In the genomic region with DNA sequence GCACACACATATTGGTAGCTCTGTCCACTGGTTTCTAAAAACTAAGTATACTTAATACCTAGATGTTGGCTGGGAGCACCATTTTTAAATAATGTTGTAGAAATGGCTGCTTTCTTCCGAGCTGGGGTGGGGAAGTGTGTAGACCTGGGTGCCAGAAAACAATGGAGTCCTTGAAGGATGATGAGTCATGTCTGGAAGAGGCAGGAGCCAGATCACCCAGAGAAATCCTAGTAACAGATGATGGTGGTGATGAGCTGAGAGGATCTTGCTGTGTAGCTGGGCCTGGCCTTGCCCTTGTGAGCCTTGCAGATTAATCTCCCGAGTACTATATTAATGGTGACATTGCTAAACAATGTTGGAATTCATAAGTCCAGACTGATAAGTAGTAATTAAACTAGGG, we compare ENCODE assay signal across 20 mouse cellular contexts. TPM values are rescaled to one million over a fixed set of nuclear protein-coding genes. Genes with fewer than 3 reads are reported as not detected.
A peak's percentile ranks its signal among the peaks of the same experiment; 100 is the strongest.
DNase-seq lines count a peak whose midpoint lies in the region; ATAC-seq and TF ChIP-seq lines count a peak whose summit lies in the region.
"Had no signal": no experiment of that assay in that cellular context is flagged by ENCODE, and none has a peak within 500 bp of the region (broad histone marks: within the 10 kb centered on the region; RNA-seq: fewer than 3 reads in every experiment).

No protein-coding gene starts in this region.

- no peak overlapping the region for H3K9ac ChIP-seq in intestine, embryonic 14.5 days (ENCODE audit: low read length)
- no peak overlapping the region for H3K9ac ChIP-seq in intestine, embryonic 16.5 days (ENCODE audit: low read depth, low read length)
- H3K9ac ChIP-seq: embryonic facial prominence, embryonic 12.5 days; embryonic facial prominence, embryonic 15.5 days; forebrain, embryonic 15.5 days; heart, embryonic 13.5 days; hindbrain, embryonic 12.5 days; hindbrain, embryonic 15.5 days; intestine, embryonic 15.5 days had no signal

- peaks cover 4% of the 10 kb centered on the region; the same call in 1 of the 2 replicates for H3K4me1 ChIP-seq in intestine, embryonic 14.5 days (replicated peaks; ENCODE audit: control insufficient read depth, insufficient read depth, low read length)
- 0 out of 2 replicates have a peak, but pooled peaks cover 7% of the 10 kb centered on the region for H3K4me1 ChIP-seq in intestine, embryonic 16.5 days (ENCODE audit: control insufficient read depth, insufficient read depth, low read length)
- H3K4me1 ChIP-seq in bone marrow macrophage, adult 2 months (ENCODE audit: control insufficient read depth, insufficient read depth, low read length): peaks cover 25% of the 10 kb centered on the region
- H3K4me1 ChIP-seq in thymus, adult 2 months (replicated peaks; ENCODE audit: control insufficient read depth, insufficient read depth, low read length): peaks cover 28% of the 10 kb centered on the region

- ATAC-seq in intestine, embryonic 14.5 days (replicated peaks; ENCODE audit: low FRiP score, low TSS enrichment, low read depth): no peak
- no peak for ATAC-seq in intestine, embryonic 16.5 days
- no peak for ATAC-seq in CD4-positive, CD25-positive, alpha-beta regulatory T cell, adult 4 months
- ATAC-seq: activated CD4-positive, CD25-positive, alpha-beta regulatory T cell, adult 4 months; forebrain, embryonic 15.5 days; intestine, embryonic 15.5 days had no signal

- no peak overlapping the region for H3K27ac ChIP-seq in intestine, embryonic 14.5 days (ENCODE audit: low read depth)
- H3K27ac ChIP-seq in intestine, embryonic 16.5 days (ENCODE audit: low read length): no peak overlapping the region
- H3K27ac ChIP-seq in bone marrow macrophage, adult 2 months (ENCODE audit: insufficient read depth, low read depth, low read length): peak overlapping the region; percentile 93
- H3K27ac ChIP-seq in thymus, adult 2 months (ENCODE audit: control insufficient read depth, insufficient read depth, low read length): no peak overlapping the region
- H3K27ac ChIP-seq: embryonic facial prominence, embryonic 12.5 days; embryonic facial prominence, embryonic 15.5 days; forebrain, embryonic 15.5 days; heart, adult 2 months; heart, embryonic 10.5 days; heart, embryonic 13.5 days; hindbrain, embryonic 12.5 days; hindbrain, embryonic 15.5 days; intestine, embryonic 15.5 days had no signal

- no peaks in the 10 kb centered on the region for H3K36me3 ChIP-seq in intestine, embryonic 14.5 days (ENCODE audit: control insufficient read depth, insufficient read depth, low read length)
- H3K36me3 ChIP-seq in intestine, embryonic 16.5 days (ENCODE audit: control insufficient read depth, insufficient read depth, low read length): no peaks in the 10 kb centered on the region
- H3K36me3 ChIP-seq in thymus, adult 2 months (ENCODE audit: control insufficient read depth, insufficient read depth, low read length): 0 out of 2 replicates have a peak, but pooled peaks cover 3% of the 10 kb centered on the region
- H3K36me3 ChIP-seq: embryonic facial prominence, embryonic 12.5 days; embryonic facial prominence, embryonic 15.5 days; forebrain, embryonic 15.5 days; heart, embryonic 10.5 days; heart, embryonic 13.5 days; hindbrain, embryonic 12.5 days; hindbrain, embryonic 15.5 days; intestine, embryonic 15.5 days had no signal

- no peak for TF ChIP-seq CTCF in bone marrow macrophage, adult 2 months (IDR thresholded peaks at IDR 0.05; ENCODE audit: low read depth, low read length)
- TF ChIP-seq CTCF in thymus, adult 2 months (IDR thresholded peaks at IDR 0.05; ENCODE audit: borderline replicate concordance, control insufficient read depth, extremely low read depth, insufficient read depth, low read length, poor library complexity): no peak

- TF ChIP-seq POLR2A in bone marrow macrophage, adult 2 months (IDR thresholded peaks at IDR 0.05; ENCODE audit: borderline replicate concordance, low read depth, low read length): no peak
- TF ChIP-seq POLR2A in thymus, adult 2 months (IDR thresholded peaks at IDR 0.05; ENCODE audit: control insufficient read depth, extremely low read depth, insufficient read depth, low read length, poor library complexity): no peak

- H3K4me2 ChIP-seq in intestine, embryonic 14.5 days (ENCODE audit: low read length): no peak overlapping the region
- H3K4me2 ChIP-seq in intestine, embryonic 16.5 days (ENCODE audit: low read depth, low read length): no peak overlapping the region
- H3K4me2 ChIP-seq: embryonic facial prominence, embryonic 12.5 days; embryonic facial prominence, embryonic 15.5 days; forebrain, embryonic 15.5 days; heart, embryonic 13.5 days; hindbrain, embryonic 12.5 days; hindbrain, embryonic 15.5 days; intestine, embryonic 15.5 days had no signal

- H3K27me3 ChIP-seq in intestine, embryonic 14.5 days (replicated peaks; ENCODE audit: control insufficient read depth, insufficient read depth, low read length): peaks cover 23% of the 10 kb centered on the region
- H3K27me3 ChIP-seq in intestine, embryonic 16.5 days (replicated peaks; ENCODE audit: control insufficient read depth, insufficient read depth, low read length): peaks cover 7% of the 10 kb centered on the region
- no peaks in the 10 kb centered on the region for H3K27me3 ChIP-seq in thymus, adult 2 months (ENCODE audit: control insufficient read depth, insufficient read depth, low read length)
- H3K27me3 ChIP-seq: embryonic facial prominence, embryonic 15.5 days; forebrain, embryonic 15.5 days; heart, embryonic 13.5 days; hindbrain, embryonic 15.5 days had no signal

- DNase-seq in intestine, embryonic 14.5 days (ENCODE audit: low spot score): peak; percentile 24
- peak; percentile 79 for DNase-seq in MN1 (ENCODE audit: low spot score)
- no peak for DNase-seq in thymus, adult 2 months
- DNase-seq in ovary, postnatal 10 days (ENCODE audit: low spot score): no peak
- DNase-seq: cerebellum, adult 11 months; gastrocnemius, postnatal 25 days; heart, adult 2 months; heart, postnatal 14 days had no signal

- H3K4me3 ChIP-seq in intestine, embryonic 14.5 days (ENCODE audit: low read depth, low read length): no peak overlapping the region
- no peak overlapping the region for H3K4me3 ChIP-seq in intestine, embryonic 16.5 days (ENCODE audit: low read length)
- no peak overlapping the region for H3K4me3 ChIP-seq in bone marrow macrophage, adult 2 months (ENCODE audit: insufficient read depth, low read length)
- H3K4me3 ChIP-seq in thymus, adult 2 months (ENCODE audit: control insufficient read depth, insufficient read depth, low read length): no peak overlapping the region
- H3K4me3 ChIP-seq: embryonic facial prominence, embryonic 12.5 days; embryonic facial prominence, embryonic 15.5 days; forebrain, embryonic 15.5 days; heart, adult 2 months; heart, embryonic 10.5 days; heart, embryonic 13.5 days; hindbrain, embryonic 12.5 days; hindbrain, embryonic 15.5 days; intestine, embryonic 15.5 days had no signal

- 60% methylated on average over 2 of the region's 2 CpGs for WGBS in intestine, embryonic 14.5 days
- WGBS in intestine, embryonic 16.5 days: 53% methylated on average over 2 of the region's 2 CpGs
- 94% methylated on average over 2 of the region's 2 CpGs for WGBS in thymus, adult 2 months

- H3K9me3 ChIP-seq in intestine, embryonic 14.5 days (ENCODE audit: control insufficient read depth, low read length): no peaks in the 10 kb centered on the region
- H3K9me3 ChIP-seq in intestine, embryonic 16.5 days (ENCODE audit: control insufficient read depth, low read length): no peaks in the 10 kb centered on the region
- H3K9me3 ChIP-seq: embryonic facial prominence, embryonic 12.5 days; embryonic facial prominence, embryonic 15.5 days; forebrain, embryonic 15.5 days; heart, embryonic 10.5 days; heart, embryonic 13.5 days; hindbrain, embryonic 12.5 days; hindbrain, embryonic 15.5 days; intestine, embryonic 15.5 days had no signal

RNA-seq across cellular contexts. Expression of gene Gm17509, which starts 4.0 kb away (rescaled TPM):
- polyA plus RNA-seq in intestine, embryonic 14.5 days (2014; fragmentation: Nextera tagmentation; extraction: Ambion mirVana): not detected in 2 replicates
- polyA plus RNA-seq in intestine, embryonic 16.5 days (2015; fragmentation: Nextera tagmentation; extraction: Ambion mirVana): not detected in 2 replicates
- 0.45 TPM in 1 of 2 replicates, not detected in the other for polyA plus RNA-seq in bone marrow macrophage, adult 2 months (2012; ENCODE audit: insufficient read depth, insufficient read length, missing spikeins)
- polyA plus RNA-seq in thymus, adult 2 months (2012; rRNA removed): 3.1 and 3.4 TPM in 2 replicates
- under 1 TPM in 1 of 2 experiments, not detected in 1; 0.32 TPM for polyA plus RNA-seq in CD4-positive, CD25-positive, alpha-beta regulatory T cell, adult 4 months (2017; shearing (Covaris generic))
- polyA plus RNA-seq: heart, adult 2 months had no signal

RNA-seq across cellular contexts. Expression of gene Emb, which starts 16.6 kb away (rescaled TPM):
- 8.9 and 11.3 TPM in 2 replicates for polyA plus RNA-seq in intestine, embryonic 14.5 days (2014; fragmentation: Nextera tagmentation; extraction: Ambion mirVana)
- 8.3 and 9.2 TPM in 2 replicates for polyA plus RNA-seq in intestine, embryonic 16.5 days (2015; fragmentation: Nextera tagmentation; extraction: Ambion mirVana)
- polyA plus RNA-seq in bone marrow macrophage, adult 2 months (2012; ENCODE audit: insufficient read depth, insufficient read length, missing spikeins): 271 and 273 TPM in 2 replicates
- 63.4 and 63.5 TPM in 2 replicates for polyA plus RNA-seq in thymus, adult 2 months (2012; rRNA removed)
- 100 to 1,000 TPM; 123 to 124 TPM for polyA plus RNA-seq in CD4-positive, CD25-positive, alpha-beta regulatory T cell, adult 4 months (2017; shearing (Covaris generic))

Comparison
In these comparisons a context has a peak if more than half of its experiments do, and no peak if none do; other contexts are left out.
1. DNase-seq: peak in intestine, embryonic 14.5 days (single experiment) and MN1 (single experiment); none in thymus, adult 2 months (single experiment) and ovary, postnatal 10 days (single experiment).